13 mouse cellular contexts compared by ENCODE assay signal in the genomic region with DNA sequence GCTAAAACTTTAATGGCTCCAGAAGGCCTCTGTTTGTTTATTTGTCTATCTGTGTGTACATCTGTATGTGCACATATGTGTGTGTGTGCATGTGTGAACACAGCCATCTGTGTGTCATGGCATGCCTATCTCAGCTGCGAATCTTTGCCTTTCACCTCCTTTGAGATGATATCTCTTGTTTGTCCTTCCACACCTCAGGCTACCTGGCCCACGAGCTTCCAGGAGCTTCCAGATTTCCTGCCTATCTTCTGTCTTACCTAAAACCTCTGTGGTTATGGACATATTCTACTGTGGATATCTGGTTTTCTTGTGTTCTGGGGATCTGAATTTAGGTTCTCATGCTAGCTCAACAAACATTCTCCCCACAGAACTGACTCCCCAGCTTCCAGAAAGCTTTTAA.
A peak's percentile ranks its signal among the peaks of the same experiment; 100 is the strongest.
DNase-seq lines count a peak whose midpoint lies in the region; ATAC-seq and TF ChIP-seq lines count a peak whose summit lies in the region.
"Had no signal": no experiment of that assay in that cellular context is flagged by ENCODE, and none has a peak within 500 bp of the region (broad histone marks: within the 10 kb centered on the region; RNA-seq: fewer than 3 reads in every experiment).

No protein-coding gene starts in this region.

- DNase-seq in heart, adult 2 months: no peak
- DNase-seq in heart, postnatal 14 days: no peak
- DNase-seq in intestine, embryonic 14.5 days (ENCODE audit: low spot score): no peak
- peak; percentile 50 for DNase-seq in fat pad, adult 2 months (ENCODE audit: extremely low read depth, low read depth, low spot score)
- DNase-seq in retina, embryonic 14.5 days (ENCODE audit: low spot score): no peak
- DNase-seq in adrenal gland, postnatal 10 days: no peak
- DNase-seq: B cell, adult 2 months had no signal

- no peak overlapping the region for H3K9ac ChIP-seq in heart, adult 2 months (ENCODE audit: low read depth, low read length)
- no peak overlapping the region for H3K9ac ChIP-seq in intestine, embryonic 14.5 days (ENCODE audit: low read length)
- no peak overlapping the region for H3K9ac ChIP-seq in intestine, postnatal 0 days (ENCODE audit: low read depth, low read length)
- H3K9ac ChIP-seq in stomach, embryonic 14.5 days (replicated peaks; ENCODE audit: low read depth, low read length): no peak overlapping the region
- H3K9ac ChIP-seq: hindbrain, embryonic 12.5 days; kidney, embryonic 15.5 days had no signal

- no peak overlapping the region for H3K4me3 ChIP-seq in heart, adult 2 months
- no peak overlapping the region for H3K4me3 ChIP-seq in intestine, embryonic 14.5 days (ENCODE audit: low read depth, low read length)
- H3K4me3 ChIP-seq in intestine, postnatal 0 days (ENCODE audit: low read depth, low read length): no peak overlapping the region
- no peak overlapping the region for H3K4me3 ChIP-seq in stomach, embryonic 14.5 days (ENCODE audit: low read depth, low read length)
- H3K4me3 ChIP-seq: hindbrain, embryonic 12.5 days; kidney, embryonic 15.5 days had no signal

- H3K4me1 ChIP-seq in heart, adult 2 months (ENCODE audit: control insufficient read depth, insufficient read depth, low read length): peaks cover 4% of the 10 kb centered on the region
- no peaks in the 10 kb centered on the region for H3K4me1 ChIP-seq in intestine, embryonic 14.5 days (replicated peaks; ENCODE audit: control insufficient read depth, insufficient read depth, low read length)
- no peaks in the 10 kb centered on the region for H3K4me1 ChIP-seq in intestine, postnatal 0 days (replicated peaks; ENCODE audit: control insufficient read depth, insufficient read depth, low read length)
- H3K4me1 ChIP-seq in stomach, embryonic 14.5 days (ENCODE audit: control insufficient read depth, insufficient read depth, low read length): 0 out of 2 replicates have a peak, but pooled peaks cover 3% of the 10 kb centered on the region

- H3K36me3 ChIP-seq in heart, adult 2 months (ENCODE audit: control insufficient read depth, insufficient read depth, low read length): no peaks in the 10 kb centered on the region
- H3K36me3 ChIP-seq in intestine, embryonic 14.5 days (ENCODE audit: control insufficient read depth, insufficient read depth, low read length): no peaks in the 10 kb centered on the region
- H3K36me3 ChIP-seq in intestine, postnatal 0 days (ENCODE audit: control insufficient read depth, insufficient read depth): no peaks in the 10 kb centered on the region
- no peaks in the 10 kb centered on the region for H3K36me3 ChIP-seq in stomach, embryonic 14.5 days (ENCODE audit: control insufficient read depth, insufficient read depth, low read length)
- H3K36me3 ChIP-seq: hindbrain, embryonic 12.5 days; kidney, embryonic 15.5 days had no signal

- 76% methylated on average over 2 of the region's 2 CpGs for WGBS in heart, adult 2 months
- WGBS in intestine, embryonic 14.5 days: 81% methylated on average over 2 of the region's 2 CpGs
- WGBS in intestine, postnatal 0 days: 70% methylated on average over 2 of the region's 2 CpGs
- 70% methylated on average over 2 of the region's 2 CpGs for WGBS in stomach, embryonic 14.5 days

- intact Hi-C loops in heart, adult 2 months (cut with DNase I): no loop called here
- intact Hi-C loops in heart, postnatal 14 days (cut with DNase I): loop anchor here (5.0 kb wide), 1 partner anchor 38 kb away; no protein-coding TSS in a partner anchor

- ATAC-seq in intestine, embryonic 14.5 days (replicated peaks; ENCODE audit: low FRiP score, low TSS enrichment, low read depth): no peak
- no peak for ATAC-seq in intestine, postnatal 0 days
- ATAC-seq in stomach, embryonic 14.5 days (ENCODE audit: insufficient number of reproducible peaks, insufficient read depth, low FRiP score, low read depth): no peak
- ATAC-seq: forebrain, embryonic 16.5 days; midbrain, embryonic 16.5 days had no signal

- TF ChIP-seq CTCF in heart, adult 2 months (IDR thresholded peaks at IDR 0.05): no peak
- no peak for TF ChIP-seq CTCF in intestine, postnatal 0 days (IDR thresholded peaks at IDR 0.05; ENCODE audit: low read depth)

- no peaks in the 10 kb centered on the region for H3K27me3 ChIP-seq in heart, adult 2 months (ENCODE audit: control insufficient read depth, insufficient read depth, low read length)
- H3K27me3 ChIP-seq in intestine, embryonic 14.5 days (replicated peaks; ENCODE audit: control insufficient read depth, insufficient read depth, low read length): no peaks in the 10 kb centered on the region
- H3K27me3 ChIP-seq in intestine, postnatal 0 days (replicated peaks; ENCODE audit: control insufficient read depth, insufficient read depth, low read length): no peaks in the 10 kb centered on the region
- H3K27me3 ChIP-seq in stomach, embryonic 14.5 days (ENCODE audit: control insufficient read depth, insufficient read depth, low read length): no peaks in the 10 kb centered on the region
- H3K27me3 ChIP-seq: hindbrain, embryonic 12.5 days; kidney, embryonic 15.5 days had no signal

- no peak overlapping the region for H3K4me2 ChIP-seq in intestine, embryonic 14.5 days (ENCODE audit: low read length)
- no peak overlapping the region for H3K4me2 ChIP-seq in intestine, postnatal 0 days (replicated peaks; ENCODE audit: low read depth)
- no peak overlapping the region for H3K4me2 ChIP-seq in stomach, embryonic 14.5 days (replicated peaks; ENCODE audit: low read depth, low read length)
- H3K4me2 ChIP-seq: hindbrain, embryonic 12.5 days; kidney, embryonic 15.5 days had no signal

- H3K27ac ChIP-seq in heart, adult 2 months: peak overlapping the region; percentile 52
- H3K27ac ChIP-seq in intestine, embryonic 14.5 days (ENCODE audit: low read depth): peak overlapping the region; percentile 0; the same call in 1 of the 2 replicates
- H3K27ac ChIP-seq in intestine, postnatal 0 days (ENCODE audit: low read depth, low read length): no peak overlapping the region
- H3K27ac ChIP-seq in stomach, embryonic 14.5 days (ENCODE audit: low read length): peak overlapping the region; percentile 35; the same call in 1 of the 2 replicates
- H3K27ac ChIP-seq: hindbrain, embryonic 12.5 days had no signal

- H3K79me2 ChIP-seq in heart, adult 2 months (replicated peaks; ENCODE audit: control insufficient read depth, insufficient read depth, low read length): no peaks in the 10 kb centered on the region

- TF ChIP-seq EP300 in heart, adult 2 months (IDR thresholded peaks at IDR 0.05; ENCODE audit: insufficient read depth, low read depth, low read length): no peak

- no peaks in the 10 kb centered on the region for H3K9me3 ChIP-seq in intestine, embryonic 14.5 days (ENCODE audit: control insufficient read depth, low read length)
- H3K9me3 ChIP-seq in intestine, postnatal 0 days (ENCODE audit: control insufficient read depth): no peaks in the 10 kb centered on the region
- no peaks in the 10 kb centered on the region for H3K9me3 ChIP-seq in stomach, embryonic 14.5 days (ENCODE audit: control insufficient read depth, low read depth, low read length)
- H3K9me3 ChIP-seq: hindbrain, embryonic 12.5 days; kidney, embryonic 15.5 days had no signal

- no peak for TF ChIP-seq POLR2A in heart, adult 2 months (IDR thresholded peaks at IDR 0.05; ENCODE audit: insufficient read depth, low read depth, low read length)
